Mouse (Mus musculus) C2C12 (cell line): ENCODE data around the gene Sema7a. TPM values are rescaled to one million over a fixed set of nuclear protein-coding genes. Genes with fewer than 3 reads are reported as not detected.

ENCODE experiments used
- H3K27me3 ChIP-seq: one replicate; pipeline ENCODE4 v1.6.1; 2011; ENCODE audit not compliant: control insufficient read depth, insufficient read depth, insufficient read length
- H3K36me3 ChIP-seq: one replicate; pipeline ENCODE4 v1.6.1; 2011; ENCODE audit not compliant: control insufficient read depth, insufficient read depth
- H3K4me3 ChIP-seq: one replicate; pipeline ENCODE4 v1.5.1; 2011; ENCODE audit warnings: mild to moderate bottlenecking, control low read depth; ENCODE audit not compliant: poor library complexity, insufficient read depth, severe bottlenecking
- H3K79me2 ChIP-seq: one replicate; pipeline ENCODE4 v1.6.1; 2011; ENCODE audit not compliant: control insufficient read depth, insufficient read depth
- H3K79me3 ChIP-seq: one replicate; pipeline ENCODE4 v1.6.1; 2011; ENCODE audit warnings: low read depth, control low read depth
- H3ac ChIP-seq: one replicate; pipeline ENCODE3; 2011; ENCODE audit warnings: low read depth; ENCODE audit not compliant: control insufficient read depth, insufficient read length
- CEBPB ChIP-seq: IDR thresholded peaks from one replicate; pipeline ENCODE4 v1.6.1; 2011; ENCODE audit warnings: low read depth, mild to moderate bottlenecking, control low read depth, moderate library complexity
- CTCF ChIP-seq: IDR thresholded peaks from one replicate; pipeline ENCODE4 v1.5.1; 2011; ENCODE audit not compliant: control insufficient read depth, insufficient read depth, insufficient read length
- FOSL1 ChIP-seq: IDR thresholded peaks from one replicate; pipeline ENCODE4 v1.8.0; 2011; ENCODE audit warnings: mild to moderate bottlenecking, low read length; ENCODE audit not compliant: poor library complexity, insufficient read depth, severe bottlenecking
- MAX ChIP-seq: IDR thresholded peaks from one replicate; pipeline ENCODE4 v1.6.1; 2011; ENCODE audit warnings: mild to moderate bottlenecking, control low read depth
- MYOD1 ChIP-seq: IDR thresholded peaks from one replicate; pipeline ENCODE4 v1.6.1; 2011; ENCODE audit warnings: low read depth; ENCODE audit not compliant: control insufficient read depth, insufficient read length
- MYOG ChIP-seq: IDR thresholded peaks from one replicate; pipeline ENCODE4 v1.6.1; 2011; ENCODE audit not compliant: control insufficient read depth, insufficient read length; ENCODE audit errors: extremely low read depth
- USF1 ChIP-seq: IDR thresholded peaks from one replicate; pipeline ENCODE4 v1.6.1; 2011; ENCODE audit warnings: low read depth, mild to moderate bottlenecking, control low read depth, moderate library complexity
- polyA plus RNA-seq: library from polyadenylated mRNA; unstranded; fragments of >200 nt; fragmentation: generic; extraction: Trizol; gene quantifications from one replicate; pipeline ENCODE4 v1.2.1, GENCODE M21; 2012; ENCODE audit warnings: missing spikeins

Sema7a gene
- polyA plus RNA-seq, 1 experiment, result 53.8 TPM

GRCm38 (mm10) chr9:57974221-57974620 is 34.3 kb downstream of the Sema7a start:
- H3K27me3 ChIP-seq, result no peaks in the 10 kb centered on the region
- TF ChIP-seq FOSL1 (no peak), MAX (no peak), MYOD1 (no peak), USF1 (no peak), MYOG (no peak), CEBPB (no peak), CTCF (no peak)
- H3ac ChIP-seq, result no peak overlapping the region
- H3K79me2 ChIP-seq, result no peaks in the 10 kb centered on the region
- no peaks in the 10 kb centered on the region for H3K36me3 ChIP-seq
- H3K4me3 ChIP-seq, result no peak overlapping the region
- H3K79me3 ChIP-seq, result no peaks in the 10 kb centered on the region

GRCm38 (mm10) chr9:57975200-57975821 is 35.4 kb downstream of the Sema7a start:
- Histone ChIP-seq H3K27me3 (no peaks in the 10 kb centered on the region), H3K79me2 (no peaks in the 10 kb centered on the region), H3K36me3 (no peaks in the 10 kb centered on the region), H3K4me3 (no peak overlapping the region), H3ac (no peak overlapping the region), H3K79me3 (no peaks in the 10 kb centered on the region)
- no peak for TF ChIP-seq MYOD1

GRCm38 (mm10) chr9:57978025-57978424 is 38.1 kb downstream of the Sema7a start:
- Histone ChIP-seq H3K79me3 (no peaks in the 10 kb centered on the region), H3K27me3 (no peaks in the 10 kb centered on the region), H3K4me3 (no peak overlapping the region), H3K79me2 (no peaks in the 10 kb centered on the region), H3K36me3 (no peaks in the 10 kb centered on the region), H3ac (no peak overlapping the region)
- TF ChIP-seq MYOD1, result no peak
- no peak for TF ChIP-seq CTCF
- no peak for TF ChIP-seq FOSL1
- no peak for TF ChIP-seq MYOG

- Histone ChIP-seq H3ac (no peak overlapping the region), H3K36me3 (no peaks in the 10 kb centered on the region), H3K79me2 (no peaks in the 10 kb centered on the region), H3K79me3 (no peaks in the 10 kb centered on the region), H3K4me3 (no peak overlapping the region), H3K27me3 (no peaks in the 10 kb centered on the region)
- TF ChIP-seq MYOG (no peak), MYOD1 (no peak), FOSL1 (no peak), MAX (no peak), USF1 (no peak)
These were observed 38.9 kb downstream of the Sema7a start for GRCm38 (mm10) chr9:57978858-57979257.

GRCm38 (mm10) chr9:57980570-57980969 is 40.7 kb downstream of the Sema7a start:
- H3ac ChIP-seq, result no peak overlapping the region

DNA sequence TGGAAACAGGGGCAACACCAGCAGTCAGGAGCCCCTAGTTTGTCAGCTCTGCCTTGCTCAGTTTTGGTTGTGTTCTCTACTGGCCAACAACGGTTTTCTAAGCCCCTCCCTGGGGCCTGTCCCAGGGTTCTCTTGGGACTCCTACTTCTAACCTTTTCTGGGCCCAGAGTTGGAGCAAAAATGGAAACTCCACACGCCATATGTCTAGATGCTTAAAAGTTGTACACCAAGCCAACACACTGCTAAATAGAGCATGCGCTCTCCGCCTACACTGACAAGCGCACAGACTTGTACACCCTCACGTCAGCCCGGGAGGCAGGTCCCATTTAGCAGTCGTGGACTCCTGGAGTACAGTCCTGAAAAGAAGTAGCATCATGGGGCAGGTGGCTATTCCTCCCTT is 45.4 kb downstream of the Sema7a start:
- H3K36me3 ChIP-seq, result no peaks in the 10 kb centered on the region

More at GRCm38 (mm10) chr9:57980570-57980969, 40.7 kb downstream of the Sema7a start:
- Histone ChIP-seq H3K4me3 (no peak overlapping the region), H3K27me3 (no peaks in the 10 kb centered on the region), H3K79me3 (no peaks in the 10 kb centered on the region), H3K79me2 (no peaks in the 10 kb centered on the region), H3K36me3 (no peaks in the 10 kb centered on the region)
- no peak for TF ChIP-seq MAX
- no peak for TF ChIP-seq MYOD1

More for the DNA sequence above, 45.4 kb downstream of the Sema7a start:
- no peaks in the 10 kb centered on the region for H3K27me3 ChIP-seq
- H3K79me2 ChIP-seq, result no peaks in the 10 kb centered on the region
- no peak overlapping the region for H3ac ChIP-seq
- H3K79me3 ChIP-seq, result no peaks in the 10 kb centered on the region
- no peak overlapping the region for H3K4me3 ChIP-seq
- no peak for TF ChIP-seq FOSL1
- no peak for TF ChIP-seq MYOD1
- no peak for TF ChIP-seq MYOG
- no peak for TF ChIP-seq USF1
